Mouse (Mus musculus) Muller cell, postnatal 12 days (primary cell): ENCODE measurements around the gene Ttn.

Experiments used
- DNase-seq: peaks from one replicate; pipeline ENCODE4 v3.0.0-alpha.2; 2015; ENCODE audit errors: inconsistent ontology term

The Ttn gene

GRCm38 (mm10) chr2:76962045-76962432 lies 20.3 kb downstream of the Ttn start:
- no peak for DNase-seq

GRCm38 (mm10) chr2:76961420-76962044 lies 20.8 kb downstream of the Ttn start:
- no peak for DNase-seq

DNA sequence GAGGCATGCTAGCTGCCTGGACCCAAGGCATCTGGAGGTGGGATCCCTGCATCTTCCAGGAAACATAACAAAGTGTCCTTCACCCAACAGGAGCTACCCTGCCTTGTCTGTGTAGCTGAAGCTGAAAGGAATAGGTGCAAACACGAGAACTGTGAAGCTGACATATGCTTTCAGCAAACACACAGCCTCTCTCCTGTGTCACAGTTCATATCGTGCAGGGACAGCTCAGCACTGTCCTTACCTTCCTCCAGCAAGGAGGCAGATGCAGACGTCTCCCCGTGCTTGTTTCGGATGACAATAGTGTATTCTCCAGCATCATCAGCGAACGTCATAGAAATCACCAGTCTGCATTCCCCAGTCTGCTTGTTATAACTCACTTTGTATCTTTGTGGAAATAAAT lies 32.6 kb downstream of the Ttn start:
- DNase-seq = no peak

DNA sequence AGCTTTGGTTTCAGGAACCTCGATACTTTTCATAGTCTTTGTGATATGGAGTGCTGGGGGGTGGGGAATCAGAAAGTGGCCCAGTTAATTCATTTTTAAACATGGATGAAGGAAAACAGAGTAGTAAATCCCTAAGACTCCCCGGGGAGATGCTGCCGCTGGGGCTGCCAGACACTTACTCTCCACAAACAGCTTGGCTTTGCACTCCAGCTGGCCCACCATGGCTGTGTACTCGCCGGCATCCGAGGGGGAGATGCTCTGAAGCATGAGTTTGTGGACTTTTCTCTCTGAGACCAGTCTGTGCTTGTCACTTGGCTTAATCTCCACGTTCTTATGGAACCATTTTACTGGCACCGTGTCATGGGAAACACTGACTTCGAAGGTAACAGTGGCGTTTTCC lies 43.8 kb downstream of the Ttn start:
- DNase-seq = no peak

DNA sequence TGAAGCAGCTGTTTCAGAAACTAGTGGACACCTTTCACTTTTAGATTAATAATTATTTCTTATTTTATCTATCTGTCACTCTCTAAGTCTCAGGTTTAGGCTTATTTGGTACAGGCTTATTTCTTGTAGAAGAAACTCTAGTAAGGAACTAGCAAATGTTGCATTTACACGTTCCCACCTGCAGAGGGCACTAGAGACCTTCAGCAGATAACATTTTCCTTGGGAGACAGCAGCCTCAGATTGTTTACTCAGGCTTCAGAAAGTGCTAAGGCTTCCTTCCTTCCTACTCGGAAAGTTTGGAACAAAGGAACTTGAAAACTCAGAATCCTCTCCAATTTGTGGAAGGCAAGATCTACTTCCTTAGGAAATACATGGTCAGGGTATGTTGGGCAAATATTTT lies 52.6 kb downstream of the Ttn start:
- DNase-seq = peak; percentile 58

- DNase-seq = no peak
These were observed 53.5 kb downstream of the Ttn start for GRCm38 (mm10) chr2:76928816-76929215.

GRCm38 (mm10) chr2:76928298-76928697 lies 54.0 kb downstream of the Ttn start:
- no peak for DNase-seq

- DNase-seq = no peak
These were observed 55.4 kb downstream of the Ttn start for GRCm38 (mm10) chr2:76926927-76927326.

DNA sequence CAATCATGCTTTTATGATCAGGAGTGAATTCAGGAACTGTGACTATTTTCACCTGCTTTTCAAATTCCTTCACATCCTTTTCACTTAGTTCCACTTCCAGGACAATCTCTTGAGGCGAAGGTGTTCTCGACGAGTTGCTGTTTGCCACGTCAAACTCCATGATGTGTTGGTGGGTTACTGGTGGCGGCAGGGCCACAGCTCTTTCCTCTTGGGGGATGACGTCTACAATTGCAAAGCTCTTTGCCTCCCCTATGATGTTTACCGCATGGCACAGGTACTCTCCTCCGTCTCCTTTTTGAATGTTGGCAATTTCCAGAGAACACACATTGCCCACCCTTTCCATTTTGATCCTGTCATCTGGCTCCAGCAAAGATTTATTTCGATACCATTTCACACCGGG lies 67.4 kb downstream of the Ttn start:
- no peak for DNase-seq

DNA sequence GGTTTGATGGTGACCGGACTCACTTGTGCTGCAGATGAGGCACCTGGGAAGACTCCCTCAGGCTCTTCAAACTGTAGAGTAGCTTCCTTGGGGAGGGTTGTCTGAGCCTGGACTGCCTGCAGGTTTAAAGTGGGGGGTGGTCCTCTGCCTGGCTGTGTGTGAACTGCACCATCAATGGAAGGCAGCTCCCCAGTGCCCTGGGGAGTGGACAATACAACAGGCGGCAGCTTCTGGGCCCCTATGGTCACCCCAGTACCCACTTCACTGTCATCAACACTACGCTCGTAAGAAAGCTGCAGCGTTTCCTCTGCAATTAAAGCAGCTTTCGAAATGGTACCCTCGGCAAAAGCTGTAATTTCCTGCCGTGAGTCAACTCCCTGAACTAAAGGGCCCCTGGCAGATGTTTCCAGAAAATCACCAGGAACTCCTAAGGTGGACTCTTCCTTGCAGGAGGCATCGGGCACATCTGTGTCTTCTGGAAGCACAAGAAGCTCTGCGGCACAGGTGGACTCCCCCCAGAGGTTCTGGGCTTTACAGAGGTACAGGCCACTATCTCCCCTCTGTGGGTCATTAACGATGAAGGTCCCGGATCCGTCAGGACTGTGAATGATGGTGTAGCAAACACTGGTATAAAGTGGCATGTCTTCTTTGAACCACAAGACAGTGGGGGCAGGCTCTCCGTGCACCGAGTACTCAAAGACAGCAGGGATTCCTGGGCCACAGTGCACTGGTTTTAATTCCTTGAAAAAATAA lies 73.5 kb downstream of the Ttn start:
- DNase-seq = no peak

DNA sequence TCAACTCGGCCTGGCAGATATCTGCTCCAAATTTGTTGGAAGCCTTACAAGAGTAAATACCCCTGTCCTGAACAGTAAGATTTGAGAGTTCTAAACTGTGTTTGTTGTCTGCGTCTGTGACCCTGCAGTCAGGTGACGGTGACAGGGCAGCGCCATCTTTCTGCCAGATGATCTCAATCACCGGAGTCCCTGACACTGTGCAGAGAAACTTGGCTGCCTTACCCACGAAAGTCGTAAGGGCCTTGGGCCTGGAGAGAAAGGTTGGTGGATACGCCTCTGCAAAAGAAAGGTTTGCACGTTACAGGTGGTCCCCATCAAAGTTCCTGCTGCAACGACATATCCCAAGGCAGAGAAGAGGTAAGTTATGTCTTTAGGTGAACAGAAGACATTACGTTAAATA lies 79.0 kb downstream of the Ttn start:
- DNase-seq = no peak

DNA sequence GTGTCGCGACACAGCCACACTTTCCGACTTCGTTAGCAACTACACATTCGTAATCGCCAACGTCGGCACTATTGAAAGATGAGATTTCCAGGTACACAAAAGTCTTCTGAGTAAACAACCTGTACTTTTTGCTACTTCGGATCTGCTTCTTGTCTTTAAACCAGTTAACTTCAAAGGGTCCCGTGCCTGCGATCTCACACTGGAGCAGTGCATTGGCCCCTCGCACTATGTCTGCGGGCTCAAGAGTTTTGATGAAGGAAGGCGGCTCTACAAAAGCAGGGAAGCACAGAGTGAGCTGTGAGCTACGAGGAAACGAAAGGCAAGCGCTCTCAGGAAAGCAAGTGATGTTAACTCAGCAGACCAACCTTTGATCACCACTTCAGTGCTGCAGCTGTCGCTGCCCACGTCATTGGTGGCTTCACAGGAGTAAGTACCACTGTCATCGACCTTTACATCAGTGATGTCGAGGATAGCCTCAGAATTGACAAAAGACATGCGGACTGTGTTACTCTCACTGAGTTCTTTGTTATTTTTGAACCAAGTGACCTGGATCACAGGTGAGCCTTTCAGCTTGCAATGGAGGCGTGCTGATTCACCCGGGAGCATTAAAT lies 80.8 kb downstream of the Ttn start:
- DNase-seq = no peak

- no peak for DNase-seq
These were observed 82.5 kb downstream of the Ttn start for GRCm38 (mm10) chr2:76899886-76900285.

GRCm38 (mm10) chr2:76896990-76897389 lies 85.4 kb downstream of the Ttn start:
- DNase-seq = no peak

- no peak for DNase-seq
These were observed 87.0 kb downstream of the Ttn start for GRCm38 (mm10) chr2:76895327-76895726.

GRCm38 (mm10) chr2:76888721-76889120 lies 93.6 kb downstream of the Ttn start:
- no peak for DNase-seq

GRCm38 (mm10) chr2:76885855-76886254 lies 96.5 kb downstream of the Ttn start:
- no peak for DNase-seq

GRCm38 (mm10) chr2:76881406-76881805 lies 100.9 kb downstream of the Ttn start:
- DNase-seq = no peak

GRCm38 (mm10) chr2:76875587-76875986 lies 106.8 kb downstream of the Ttn start:
- no peak for DNase-seq

DNA sequence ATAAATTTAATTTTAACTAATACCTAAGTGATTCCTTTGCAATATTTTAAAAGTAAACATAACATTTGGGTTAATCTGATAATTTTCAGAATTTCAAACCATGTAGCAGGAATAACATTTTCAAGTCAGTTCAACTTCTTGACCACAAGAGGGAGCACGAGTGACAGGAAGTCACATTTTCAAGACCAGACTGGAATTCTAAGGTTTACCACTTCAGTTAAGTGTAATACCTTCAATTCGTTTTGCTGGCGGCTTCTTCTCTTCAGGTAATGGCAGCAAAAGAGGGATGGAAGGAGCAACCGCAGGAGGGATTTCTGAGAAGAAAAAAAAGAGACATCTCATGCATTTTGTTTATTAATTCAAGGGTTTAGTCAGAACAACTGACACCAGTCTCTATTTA lies 115.4 kb downstream of the Ttn start:
- DNase-seq = peak; percentile 11

GRCm38 (mm10) chr2:76865497-76865896 lies 116.8 kb downstream of the Ttn start:
- DNase-seq = no peak

- DNase-seq = no peak
These were observed 121.0 kb downstream of the Ttn start for GRCm38 (mm10) chr2:76861327-76861726.

- no peak for DNase-seq
These were observed 132.3 kb downstream of the Ttn start for GRCm38 (mm10) chr2:76850066-76850465.
